8 mouse cellular contexts compared by ENCODE assay signal in genomic region chr5:107402436-107402835, GRCm38 (mm10). TPM values are rescaled to one million over a fixed set of nuclear protein-coding genes. Genes with fewer than 3 reads are reported as not detected.
DNase-seq lines count a peak whose midpoint lies in the region; ATAC-seq and TF ChIP-seq lines count a peak whose summit lies in the region.

TSS of gene Ephx4 (plus strand) at chr5:107402736.

- H3K27me3 ChIP-seq in kidney, postnatal 0 days (ENCODE audit: insufficient read depth, low read length), result peaks cover 4% of the 10 kb centered on the region; the same call in 1 of the 2 replicates
- H3K27me3 ChIP-seq in hindbrain, postnatal 0 days (ENCODE audit: insufficient read depth, low read length), result no peaks in the 10 kb centered on the region; the same call in 1 of the 2 replicates
- H3K27me3 ChIP-seq in midbrain, embryonic 10.5 days (ENCODE audit: low read depth, poor library complexity, severe bottlenecking), result peaks cover 47% of the 10 kb centered on the region

- no peaks in the 10 kb centered on the region for H3K36me3 ChIP-seq in kidney, postnatal 0 days (ENCODE audit: insufficient read depth, low read length)
- no peaks in the 10 kb centered on the region for H3K36me3 ChIP-seq in hindbrain, postnatal 0 days (ENCODE audit: insufficient read depth, low read length)
- H3K36me3 ChIP-seq in midbrain, embryonic 10.5 days, result no peaks in the 10 kb centered on the region

- H3K27ac ChIP-seq in kidney, postnatal 0 days, result no peak within 1 kb of the TSS
- H3K27ac ChIP-seq in cortical plate, adult 2 months (ENCODE audit: insufficient read depth, low read length), result peak within 1 kb of the TSS; percentile 98
- H3K27ac ChIP-seq in hindbrain, postnatal 0 days, result no peak within 1 kb of the TSS
- H3K27ac ChIP-seq in midbrain, embryonic 10.5 days (replicated peaks), result peak within 1 kb of the TSS; percentile 77

- peak within 1 kb of the TSS; percentile 97 for H3K4me2 ChIP-seq in kidney, postnatal 0 days (ENCODE audit: low read length)
- H3K4me2 ChIP-seq in hindbrain, postnatal 0 days (ENCODE audit: low read depth, low read length), result peak within 1 kb of the TSS; percentile 98

- no peak for ATAC-seq in kidney, postnatal 0 days (replicated peaks; ENCODE audit: low FRiP score, low read depth)
- no peak for ATAC-seq in hindbrain, postnatal 0 days

- H3K4me3 ChIP-seq in kidney, postnatal 0 days (replicated peaks; ENCODE audit: low read depth, low read length), result peak within 1 kb of the TSS; percentile 54
- peak within 1 kb of the TSS; percentile 98 for H3K4me3 ChIP-seq in cortical plate, adult 2 months (ENCODE audit: insufficient read depth, low read length)
- peak within 1 kb of the TSS; percentile 71 for H3K4me3 ChIP-seq in hindbrain, postnatal 0 days (ENCODE audit: low read length)
- H3K4me3 ChIP-seq in midbrain, embryonic 10.5 days, result peak within 1 kb of the TSS; percentile 73

- no peak for TF ChIP-seq CTCF in kidney, postnatal 0 days (IDR thresholded peaks at IDR 0.05; ENCODE audit: low read depth)
- no peak for TF ChIP-seq CTCF in cortical plate, adult 2 months (IDR thresholded peaks at IDR 0.05; ENCODE audit: extremely low read depth, insufficient read depth, low read length)
- TF ChIP-seq CTCF in hindbrain, postnatal 0 days (IDR thresholded peaks at IDR 0.05; ENCODE audit: low read depth), result no peak

- WGBS in kidney, postnatal 0 days, result 12% methylated on average over 5 of the region's 5 CpGs
- WGBS in hindbrain, postnatal 0 days, result 17% methylated on average over 5 of the region's 5 CpGs
- 23% methylated on average over 5 of the region's 5 CpGs for WGBS in midbrain, embryonic 10.5 days

- DNase-seq in kidney, postnatal 0 days (ENCODE audit: low spot score), result no peak
- DNase-seq in kidney, adult 18-20 months, result no peak
- DNase-seq in hindbrain, postnatal 0 days (ENCODE audit: low spot score), result no peak
- DNase-seq in midbrain, embryonic 10.5 days (ENCODE audit: low spot score), result no peak
- no peak for DNase-seq in cerebellum, adult 9-11 months
- no peak for DNase-seq in spleen, adult 12 weeks (ENCODE audit: low spot score)
- no peak for DNase-seq in spleen, postnatal 4 days (ENCODE audit: low spot score in 2 of 2)

- TF ChIP-seq POLR2A in cortical plate, adult 2 months (IDR thresholded peaks at IDR 0.05; ENCODE audit: extremely low read depth, insufficient read depth, low read length), result no peak

- H3K9ac ChIP-seq in kidney, postnatal 0 days (ENCODE audit: low read depth, low read length), result peak within 1 kb of the TSS; percentile 67
- peak within 1 kb of the TSS; percentile 58 for H3K9ac ChIP-seq in hindbrain, postnatal 0 days (replicated peaks; ENCODE audit: low read length)

- no peaks in the 10 kb centered on the region for H3K4me1 ChIP-seq in kidney, postnatal 0 days (replicated peaks; ENCODE audit: insufficient read depth, low read length)
- H3K4me1 ChIP-seq in cortical plate, adult 2 months (ENCODE audit: control insufficient read depth, insufficient read depth, low read length), result peaks cover 8% of the 10 kb centered on the region; the same call in 1 of the 2 replicates
- no peaks in the 10 kb centered on the region for H3K4me1 ChIP-seq in hindbrain, postnatal 0 days (ENCODE audit: insufficient read depth, low read length)
- peaks cover 14% of the 10 kb centered on the region for H3K4me1 ChIP-seq in midbrain, embryonic 10.5 days

- no peaks in the 10 kb centered on the region for H3K9me3 ChIP-seq in kidney, postnatal 0 days (replicated peaks; ENCODE audit: low read length)
- H3K9me3 ChIP-seq in hindbrain, postnatal 0 days (ENCODE audit: low read length), result no peaks in the 10 kb centered on the region
- H3K9me3 ChIP-seq in midbrain, embryonic 10.5 days (replicated peaks), result no peaks in the 10 kb centered on the region

RNA-seq across cellular contexts. Expression of gene Ephx4, which starts in this region (rescaled TPM):
- polyA plus RNA-seq in kidney, postnatal 0 days (2015; fragmentation: Nextera tagmentation; extraction: Ambion mirVana), result 1.5 and 1.8 TPM in 2 replicates
- polyA plus RNA-seq in cortical plate, adult 2 months (2012; rRNA removed), result 113 and 123 TPM in 2 replicates
- total RNA-seq in hindbrain, postnatal 0 days (2014; rRNA removed), result 1.8 and 8.1 TPM in 2 replicates
- 5.5 and 5.9 TPM in 2 replicates for polyA plus RNA-seq in hindbrain, postnatal 0 days (2015; fragmentation: Nextera tagmentation; extraction: Ambion mirVana)
- polyA plus RNA-seq in midbrain, embryonic 10.5 days (2016; fragmentation: Nextera tagmentation; extraction: Ambion mirVana), result 0.57 and 0.99 TPM in 2 replicates

Comparison
In these comparisons a context has a peak if more than half of its experiments do, and no peak if none do; other contexts are left out.
1. RNA of gene Ephx4 (polyA plus RNA-seq): 113 to 123 TPM in cortical plate, adult 2 months; 5.5 to 5.9 TPM in hindbrain, postnatal 0 days, 1.5 to 1.8 TPM in kidney, postnatal 0 days and 0.57 to 0.99 TPM in midbrain, embryonic 10.5 days; every median in the first group is over 10 times any median in the second.
2. H3K27ac ChIP-seq: peak in cortical plate, adult 2 months (single experiment) and midbrain, embryonic 10.5 days (single experiment); none in kidney, postnatal 0 days (single experiment) and hindbrain, postnatal 0 days (single experiment).
3. Peak in every context shown above with its lines, with median percentiles within 50 percentile points of each other: H3K4me3 ChIP-seq.